Mouse (Mus musculus) MEL (cell line): ENCODE results near the gene Zfp398. TPM values are rescaled to one million over a fixed set of nuclear protein-coding genes. Genes with fewer than 3 reads are reported as not detected.

Experiments
- DNase-seq: peaks from one replicate; pipeline ENCODE4 v3.0.0; 2011; ENCODE audit warnings: low read depth, low spot score
- H3K27ac ChIP-seq: 2 replicates; pipeline ENCODE4 v1.5.1; 2012; ENCODE audit warnings: low read depth, mild to moderate bottlenecking, control low read depth, low read length, moderate library complexity; ENCODE audit not compliant: control insufficient read depth
- H3K27me3 ChIP-seq, 2 experiments: fragments of 150-350 bp in 1 of 2; sonication (generic) in 1 of 2; 2 replicates each; pipeline ENCODE4 v1.6.1; 2012; ENCODE audit warnings: low read length in 2 of 2, mild to moderate bottlenecking in 2 of 2, improper control_type of control experiment in 1 of 2, moderate library complexity in 1 of 2; ENCODE audit not compliant: insufficient read depth in 2 of 2, control insufficient read depth in 1 of 2
- H3K36me3 ChIP-seq, 2 experiments: 2 replicates each; pipeline ENCODE4 v1.6.1; 2012 to 2014; ENCODE audit warnings: low read length in 2 of 2, improper control_type of control experiment in 1 of 2, inconsistent platforms in 1 of 2, mild to moderate bottlenecking in 1 of 2; ENCODE audit not compliant: insufficient read depth in 2 of 2, control insufficient read depth in 1 of 2
- H3K4me1 ChIP-seq, 2 experiments: fragments of 150-350 bp in 1 of 2; sonication (generic) in 1 of 2; 2 replicates each; pipeline ENCODE4 v1.6.1; 2012; ENCODE audit warnings: low read length in 2 of 2, improper control_type of control experiment in 1 of 2, mild to moderate bottlenecking in 1 of 2; ENCODE audit not compliant: insufficient read depth in 2 of 2, control insufficient read depth in 1 of 2
- H3K4me3 ChIP-seq, 2 experiments: fragments of 150-350 bp in 1 of 2; sonication (generic) in 1 of 2; 2 replicates each; pipeline ENCODE4 v1.5.1; 2012; ENCODE audit warnings: low read depth in 2 of 2, low read length in 2 of 2, mild to moderate bottlenecking in 2 of 2, moderate library complexity in 2 of 2, control low read depth in 1 of 2, improper control_type of control experiment in 1 of 2; ENCODE audit not compliant: control insufficient read depth in 1 of 2, insufficient read depth in 1 of 2
- H3K79me2 ChIP-seq: 2 replicates; pipeline ENCODE4 v1.6.1; 2012; ENCODE audit warnings: mild to moderate bottlenecking, low read length, moderate library complexity; ENCODE audit not compliant: control insufficient read depth, poor library complexity, insufficient read depth
- H3K9ac ChIP-seq: 2 replicates; pipeline ENCODE4 v1.6.1; 2012; ENCODE audit warnings: low read depth, mild to moderate bottlenecking, control low read depth, low read length, moderate library complexity; ENCODE audit not compliant: control insufficient read depth, poor library complexity, severe bottlenecking
- H3K9me3 ChIP-seq: fragments of 150-350 bp; sonication (generic); replicated peaks from 2 replicates; pipeline ENCODE4 v1.6.1; 2012; ENCODE audit warnings: mild to moderate bottlenecking, low read length, improper control_type of control experiment, moderate library complexity; ENCODE audit not compliant: insufficient read depth
- BHLHE40 ChIP-seq: IDR thresholded peaks from 2 replicates; pipeline ENCODE4 v1.6.1; 2012; ENCODE audit warnings: low read depth, mild to moderate bottlenecking, inconsistent platforms, low read length, improper control_type of control experiment, borderline replicate concordance
- CHD1 ChIP-seq: IDR thresholded peaks from 2 replicates; pipeline ENCODE4 v1.6.1; 2012; ENCODE audit warnings: low read depth, mild to moderate bottlenecking, inconsistent platforms, low read length, improper control_type of control experiment
- EP300 ChIP-seq, 2 experiments: IDR thresholded peaks; 2 replicates each; pipeline ENCODE4 v1.6.1; 2011; ENCODE audit warnings: improper control_type of control experiment in 2 of 2, low read length in 2 of 2, low read depth in 1 of 2, mild to moderate bottlenecking in 1 of 2
- ETS1 ChIP-seq: IDR thresholded peaks from 2 replicates; pipeline ENCODE4 v1.6.1; 2012; ENCODE audit warnings: low read depth, mild to moderate bottlenecking, inconsistent platforms, low read length, improper control_type of control experiment, moderate library complexity
- GATA1 ChIP-seq: IDR thresholded peaks from 2 replicates; pipeline ENCODE4 v1.6.1; 2011; ENCODE audit warnings: low read depth, low read length, improper control_type of control experiment
- KAT2A ChIP-seq: conservative IDR thresholded peaks from 2 replicates; pipeline ENCODE4 v1.6.1; 2012; ENCODE audit warnings: low read depth, low read length, improper control_type of control experiment, inconsistent platforms
- MAFK ChIP-seq: IDR thresholded peaks from 2 replicates; pipeline ENCODE4 v1.6.1; 2011; ENCODE audit warnings: low read depth, mild to moderate bottlenecking, low read length, improper control_type of control experiment, borderline replicate concordance
- MAX ChIP-seq: IDR thresholded peaks from 2 replicates; pipeline ENCODE4 v1.6.1; 2011; ENCODE audit warnings: low read length, improper control_type of control experiment
- MXI1 ChIP-seq: IDR thresholded peaks from 2 replicates; pipeline ENCODE4 v1.6.1; 2011; ENCODE audit warnings: mild to moderate bottlenecking, low read depth, low read length, improper control_type of control experiment
- MYC ChIP-seq: IDR thresholded peaks from 2 replicates; pipeline ENCODE4 v1.6.1; 2011; ENCODE audit warnings: low read depth, mild to moderate bottlenecking, low read length, improper control_type of control experiment, moderate library complexity
- NELFE ChIP-seq: IDR thresholded peaks from 2 replicates; pipeline ENCODE4 v1.6.1; 2011; ENCODE audit warnings: low read depth, low read length, improper control_type of control experiment
- POLR2AphosphoS2 ChIP-seq: IDR thresholded peaks from 2 replicates; pipeline ENCODE4 v1.6.1; 2011; ENCODE audit warnings: low read length, improper control_type of control experiment
- POLR2AphosphoS5 ChIP-seq: IDR thresholded peaks from 2 replicates; pipeline ENCODE4 v1.6.1; 2012; ENCODE audit warnings: low read depth, borderline replicate concordance, mild to moderate bottlenecking, inconsistent platforms, low read length, moderate library complexity, mixed read lengths
- RCOR1 ChIP-seq: IDR thresholded peaks from 2 replicates; pipeline ENCODE4 v1.6.1; 2012; ENCODE audit warnings: low read depth, mild to moderate bottlenecking, inconsistent platforms, low read length, improper control_type of control experiment
- TBP ChIP-seq: IDR thresholded peaks from 2 replicates; pipeline ENCODE4 v1.8.0; 2011; ENCODE audit warnings: low read depth, low read length, improper control_type of control experiment
- TCF12 ChIP-seq: IDR thresholded peaks from 2 replicates; pipeline ENCODE4 v1.6.1; 2014; ENCODE audit warnings: low read depth, mild to moderate bottlenecking, inconsistent platforms, low read length, improper control_type of control experiment, moderate library complexity
- UBTF ChIP-seq: IDR thresholded peaks from 2 replicates; pipeline ENCODE4 v1.6.1; 2012; ENCODE audit warnings: low read depth, mild to moderate bottlenecking, inconsistent platforms, low read length, improper control_type of control experiment, moderate library complexity, borderline replicate concordance; ENCODE audit not compliant: insufficient read depth
- USF1 ChIP-seq: IDR thresholded peaks from 2 replicates; pipeline ENCODE4 v1.6.1; 2014; ENCODE audit warnings: low read depth, mild to moderate bottlenecking, inconsistent platforms, low read length, improper control_type of control experiment, moderate library complexity
- ZMIZ1 ChIP-seq: IDR thresholded peaks from 2 replicates; pipeline ENCODE4 v1.6.1; 2012; ENCODE audit warnings: low read depth, mild to moderate bottlenecking, inconsistent platforms, low read length, improper control_type of control experiment, moderate library complexity
- polyA plus RNA-seq, 2 experiments: library from polyadenylated mRNA; stranded (reverse) in 1 of 2; unstranded in 1 of 2; fragments of >175 nt in 1 of 2; fragments of >200 nt in 1 of 2; gene quantifications; 2 replicates each; pipeline versions ENCODE4 v1.2.1 to v1.2.4; 2012; ENCODE audit warnings: low replicate concordance in 2 of 2, low read depth in 1 of 2; ENCODE audit not compliant: insufficient read length in 2 of 2, insufficient read depth in 1 of 2, missing spikeins in 1 of 2
- total RNA-seq: library from RNA; depleted of rRNA; stranded (reverse); fragments of 300-350 nt; gene quantifications from 2 replicates; pipeline ENCODE4 v1.2.3, GENCODE M21; 2012

Gene Zfp398
- total and polyA plus RNA-seq, 3 experiments: 4.7 to 9.5 TPM; not detected in 1

- DNase-seq: peak; percentile 40
- TF ChIP-seq ZMIZ1: no peak
- TF ChIP-seq MAFK: no peak
- peak in 1 of 2 experiments; percentile 58; a peak in 2 of 4 replicates for TF ChIP-seq EP300 (IDR thresholded peaks at IDR 0.05; ENCODE audit: low read depth in 1 of 2, low read length in 2 of 2)
- no peak for TF ChIP-seq POLR2AphosphoS5
- TF ChIP-seq MXI1: 0 out of 2 replicates have a peak, but pooled peaks have one; percentile 26
- TF ChIP-seq USF1: no peak
- TF ChIP-seq TCF12: peak; percentile 58; the same call in 1 of the 2 replicates
- TF ChIP-seq KAT2A: no peak
- TF ChIP-seq MYC: no peak
- no peak for TF ChIP-seq POLR2AphosphoS2
- peak; percentile 68 for TF ChIP-seq RCOR1
- no peak for TF ChIP-seq BHLHE40
- TF ChIP-seq ETS1: peak; percentile 88
- TF ChIP-seq GATA1: peak; percentile 56
- no peak for TF ChIP-seq UBTF
- H3K36me3 ChIP-seq: peaks cover 0 to 16% of the 10 kb centered on the region in 2 experiments; a peak in 3 of 4 replicates
- no peaks in the 10 kb centered on the region for H3K27me3 ChIP-seq
- H3K9me3 ChIP-seq: no peaks in the 10 kb centered on the region
- no peak overlapping the region for H3K4me3 ChIP-seq
- H3K4me1 ChIP-seq: peaks cover 7 to 17% of the 10 kb centered on the region in 2 experiments
- no peak overlapping the region for H3K9ac ChIP-seq
- H3K79me2 ChIP-seq: peaks cover 12% of the 10 kb centered on the region
- no peak overlapping the region for H3K27ac ChIP-seq
Measured at GRCm38 (mm10) chr6:47879049-47879716, 43.7 kb downstream of the Zfp398 start.

- no peak overlapping the region for H3K27ac ChIP-seq
- no peak for TF ChIP-seq NELFE
- no peak for TF ChIP-seq MXI1
- no peak for TF ChIP-seq CHD1
- no peak for TF ChIP-seq UBTF
- TF ChIP-seq MAX: no peak
- TF ChIP-seq MAFK: no peak
- TF ChIP-seq TBP: no peak
- peaks cover 12% of the 10 kb centered on the region for H3K79me2 ChIP-seq
- peaks cover 0 to 16% of the 10 kb centered on the region in 2 experiments; a peak in 3 of 4 replicates for H3K36me3 ChIP-seq
- peaks cover 7 to 17% of the 10 kb centered on the region in 2 experiments for H3K4me1 ChIP-seq
- no peak for DNase-seq
- H3K4me3 ChIP-seq: no peak overlapping the region
- H3K27me3 ChIP-seq: no peaks in the 10 kb centered on the region
- no peaks in the 10 kb centered on the region for H3K9me3 ChIP-seq
- H3K9ac ChIP-seq: no peak overlapping the region
Measured at GRCm38 (mm10) chr6:47880166-47880565, 44.7 kb downstream of the Zfp398 start.
